Mouse (Mus musculus): ENCODE measurements around the gene Dnajc19. TPM values are rescaled to one million over a fixed set of nuclear protein-coding genes. Genes with fewer than 3 reads are reported as not detected.

Gene Dnajc19
- polyA plus RNA-seq, 1 experiment: 216 TPM

DNA sequence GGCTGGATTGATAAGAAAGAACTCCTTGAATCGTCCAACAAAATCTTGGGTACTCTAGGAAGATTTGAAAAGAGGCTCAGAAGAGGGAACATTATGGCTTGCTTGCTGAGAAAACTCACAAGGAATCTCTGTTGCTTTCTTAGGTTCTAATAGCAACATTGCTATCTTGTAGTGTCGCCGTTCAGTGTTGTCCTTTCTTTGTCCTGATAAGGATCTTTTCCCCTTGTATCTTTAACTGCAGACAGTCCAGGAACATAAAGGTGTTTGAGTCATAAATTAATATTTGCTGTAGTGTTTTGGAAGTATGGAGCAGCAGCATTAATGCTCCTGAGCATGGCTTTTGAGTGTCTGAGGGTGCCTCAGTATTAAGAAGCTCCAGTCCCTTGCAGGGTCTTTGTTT, 50.5 kb downstream of the Dnajc19 start:
- WGBS: 72% methylated on average over 3 of the region's 3 CpGs
- no peak overlapping the region for H3K4me3 ChIP-seq (ENCODE audit: insufficient read depth, low read depth, low read length)
- no peaks in the 10 kb centered on the region; the same call in 1 of the 2 replicates for H3K36me3 ChIP-seq (ENCODE audit: control insufficient read depth, insufficient read depth, low read length)
- no peak for DNase-seq
- no peaks in the 10 kb centered on the region for H3K27me3 ChIP-seq (replicated peaks; ENCODE audit: control insufficient read depth, insufficient read depth, low read length)
- TF ChIP-seq POLR2A (IDR thresholded peaks at IDR 0.05; ENCODE audit: low read depth, low read length): no peak
- no peak for TF ChIP-seq CTCF (conservative IDR thresholded peaks at IDR 0.05; ENCODE audit: insufficient read depth, insufficient read length, low read depth, low read length)
- H3K4me1 ChIP-seq (ENCODE audit: control insufficient read depth, insufficient read depth, low read length): peaks cover 11% of the 10 kb centered on the region
- H3K27ac ChIP-seq (ENCODE audit: insufficient read depth, low read depth, low read length): no peak overlapping the region

DNA sequence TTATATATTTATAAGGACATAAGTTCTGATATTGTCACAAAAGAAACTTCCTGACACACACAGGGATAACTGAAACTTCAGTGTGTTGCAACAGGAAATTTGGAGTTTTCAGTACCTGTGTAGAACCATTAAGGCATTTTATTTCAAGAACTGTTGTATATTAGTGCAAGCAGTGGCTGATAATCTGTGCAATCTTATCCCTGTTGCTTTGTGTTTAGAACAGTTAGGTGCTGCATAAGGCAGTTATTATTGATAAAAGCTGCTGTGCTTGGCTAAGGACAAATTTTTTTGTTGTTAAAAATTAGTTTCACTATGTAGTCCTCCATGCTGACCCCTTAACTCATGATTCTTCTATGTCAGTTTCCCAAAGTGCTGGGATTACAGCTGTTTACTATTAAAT, 52.2 kb downstream of the Dnajc19 start:
- Histone ChIP-seq H3K27ac (ENCODE audit: insufficient read depth, low read depth, low read length) (no peak overlapping the region), H3K27me3 (replicated peaks; ENCODE audit: control insufficient read depth, insufficient read depth, low read length) (no peaks in the 10 kb centered on the region), H3K4me1 (ENCODE audit: control insufficient read depth, insufficient read depth, low read length) (peaks cover 6% of the 10 kb centered on the region; the same call in 1 of the 2 replicates), H3K36me3 (ENCODE audit: control insufficient read depth, insufficient read depth, low read length) (no peaks in the 10 kb centered on the region; the same call in 1 of the 2 replicates), H3K4me3 (ENCODE audit: insufficient read depth, low read depth, low read length) (no peak overlapping the region)
- DNase-seq: no peak
- TF ChIP-seq CTCF (conservative IDR thresholded peaks at IDR 0.05; ENCODE audit: insufficient read depth, insufficient read length, low read depth, low read length): no peak

DNA sequence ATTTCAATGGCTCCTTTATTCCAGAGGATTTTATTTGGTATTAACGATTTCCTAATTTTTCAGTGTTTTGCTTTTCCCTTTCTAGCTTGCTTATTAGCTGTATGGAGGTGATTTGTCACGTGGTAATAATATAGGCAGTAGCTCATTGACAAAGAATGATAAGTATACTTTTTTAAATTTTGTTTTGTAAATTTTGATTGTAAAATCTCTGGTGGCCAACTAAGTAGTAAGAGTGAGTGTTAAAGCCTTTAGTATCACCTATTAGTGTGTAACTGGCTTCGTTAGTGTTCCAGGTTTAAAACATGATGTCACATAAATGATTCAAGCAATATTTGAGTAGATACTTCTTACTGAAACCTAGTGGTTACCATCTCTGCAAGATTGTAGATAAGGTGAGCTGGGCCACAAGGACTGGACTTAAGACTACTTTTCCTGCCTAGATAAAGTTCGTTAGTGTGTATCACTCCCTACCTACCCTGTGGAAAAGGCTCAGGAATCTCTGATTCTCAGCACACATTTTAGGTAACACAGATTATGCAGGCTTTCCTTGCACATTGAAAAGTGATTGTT, 59.8 kb downstream of the Dnajc19 start:
- WGBS: 55% methylated on average over 4 of the region's 4 CpGs
- H3K27me3 ChIP-seq (replicated peaks; ENCODE audit: control insufficient read depth, insufficient read depth, low read length): no peaks in the 10 kb centered on the region
- DNase-seq: no peak
- H3K27ac ChIP-seq (ENCODE audit: insufficient read depth, low read depth, low read length): no peak overlapping the region
- no peaks in the 10 kb centered on the region for H3K36me3 ChIP-seq (ENCODE audit: control insufficient read depth, insufficient read depth, low read length)
- TF ChIP-seq POLR2A (IDR thresholded peaks at IDR 0.05; ENCODE audit: low read depth, low read length): no peak
- TF ChIP-seq CTCF (conservative IDR thresholded peaks at IDR 0.05; ENCODE audit: insufficient read depth, insufficient read length, low read depth, low read length): no peak
- H3K4me1 ChIP-seq (ENCODE audit: control insufficient read depth, insufficient read depth, low read length): peaks cover 6% of the 10 kb centered on the region; the same call in 1 of the 2 replicates
- no peak overlapping the region for H3K4me3 ChIP-seq (ENCODE audit: insufficient read depth, low read depth, low read length)

DNA sequence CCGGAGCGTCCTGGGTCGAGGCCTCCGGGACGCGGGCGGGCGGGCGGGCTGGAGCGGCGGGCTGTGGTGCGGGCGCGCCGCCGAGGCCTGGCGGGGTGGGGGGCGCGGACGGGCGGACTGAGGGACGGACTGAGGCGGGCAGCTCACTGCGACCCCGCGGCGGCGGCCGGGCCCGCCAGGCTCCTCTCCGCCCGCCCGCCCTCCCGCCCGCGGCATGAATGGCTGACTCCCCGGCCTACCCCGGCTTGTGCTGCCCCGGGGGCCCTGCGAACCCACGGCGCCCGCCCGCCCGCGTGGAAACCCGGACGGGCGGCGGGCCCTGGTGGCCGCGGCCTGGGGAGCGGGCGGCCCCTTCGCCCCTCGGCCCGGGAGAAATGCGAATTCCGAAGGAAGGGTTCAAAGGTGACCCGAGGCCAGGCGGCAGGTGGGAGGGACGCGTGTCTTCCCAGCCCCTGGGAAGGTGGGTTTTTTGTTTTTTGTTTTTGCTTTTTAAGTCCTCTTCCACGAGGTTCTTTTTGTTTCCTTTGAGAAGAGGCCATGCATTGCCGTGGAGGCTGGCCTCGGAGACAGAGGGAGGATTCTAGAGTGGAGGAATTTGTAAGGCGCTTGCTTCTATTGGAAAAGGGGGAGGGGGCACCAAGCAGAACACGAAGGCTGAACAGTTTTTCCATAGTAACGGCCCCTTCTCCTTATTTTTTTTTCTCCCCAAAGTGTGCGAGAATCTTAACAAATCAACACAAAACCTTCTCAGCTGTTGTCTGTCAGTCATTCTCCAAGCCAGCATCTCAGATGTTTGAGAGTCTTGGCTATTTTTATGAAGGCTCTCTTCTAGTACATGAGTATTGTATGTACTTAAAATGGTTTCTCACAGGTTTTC, 60.5 kb downstream of the Dnajc19 start:
- peak; percentile 40 for DNase-seq
- no peaks in the 10 kb centered on the region for H3K36me3 ChIP-seq (ENCODE audit: control insufficient read depth, insufficient read depth, low read length)
- no peaks in the 10 kb centered on the region for H3K27me3 ChIP-seq (replicated peaks; ENCODE audit: control insufficient read depth, insufficient read depth, low read length)
- peak overlapping the region; percentile 91 for H3K4me3 ChIP-seq (ENCODE audit: insufficient read depth, low read depth, low read length)
- no peak for TF ChIP-seq POLR2A (IDR thresholded peaks at IDR 0.05; ENCODE audit: low read depth, low read length)
- no peak for TF ChIP-seq CTCF (conservative IDR thresholded peaks at IDR 0.05; ENCODE audit: insufficient read depth, insufficient read length, low read depth, low read length)
- peaks cover 6% of the 10 kb centered on the region; the same call in 1 of the 2 replicates for H3K4me1 ChIP-seq (ENCODE audit: control insufficient read depth, insufficient read depth, low read length)
- 0 out of 2 replicates have a peak overlapping the region, but pooled peaks have one; percentile 50 for H3K27ac ChIP-seq (ENCODE audit: insufficient read depth, low read depth, low read length)
- under 1% methylated on average over 64 of the region's 70 CpGs for WGBS

DNA sequence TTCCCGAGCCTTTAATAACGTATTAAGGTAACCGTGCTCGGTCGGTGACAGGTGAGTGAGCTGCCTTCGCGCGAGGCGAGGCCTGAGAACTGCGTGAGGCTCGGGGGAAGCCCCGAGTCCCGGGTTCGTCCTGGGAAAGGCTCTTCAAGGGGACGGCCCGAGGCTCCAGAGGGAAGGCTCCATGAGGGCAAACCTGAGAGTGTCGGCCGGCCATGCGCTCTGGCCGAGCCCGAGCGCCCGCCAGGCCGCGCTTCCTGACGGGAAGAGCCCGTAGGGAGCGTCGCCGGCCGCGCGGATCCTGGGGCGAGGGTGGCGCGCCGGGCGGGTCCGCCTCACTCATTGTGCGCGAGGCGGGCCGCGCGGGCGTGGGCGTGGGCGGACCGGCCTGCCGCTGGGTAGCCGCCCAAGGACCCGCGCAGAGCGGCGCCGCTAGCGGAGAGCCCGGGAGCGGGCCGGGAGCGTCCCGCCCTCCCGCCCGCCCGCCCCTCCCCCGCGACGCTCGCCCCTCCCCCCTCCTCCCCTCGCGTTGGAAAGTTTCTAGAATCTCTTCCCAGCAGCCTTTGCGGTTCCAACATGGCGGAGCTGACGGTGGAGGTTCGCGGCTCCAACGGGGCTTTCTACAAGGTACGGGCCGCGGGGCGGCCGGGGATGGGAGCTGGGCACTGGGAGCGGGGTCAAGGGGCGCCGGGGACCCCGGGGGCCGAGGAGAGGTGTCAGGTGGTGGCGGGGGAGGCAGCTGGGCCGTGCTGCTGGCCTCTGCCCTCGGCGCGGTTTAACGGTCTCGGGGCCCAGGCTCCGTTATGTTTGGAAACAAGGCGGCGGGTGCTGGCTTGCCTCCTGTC, 61.4 kb downstream of the Dnajc19 start, which contains the start of gene Fxr1:
Gene Fxr1, plus strand, starts transcription at position 404 of the 842 bp plus-strand sequence.
- H3K4me1 ChIP-seq (ENCODE audit: control insufficient read depth, insufficient read depth, low read length): peaks cover 3% of the 10 kb centered on the region; the same call in 1 of the 2 replicates
- no peaks in the 10 kb centered on the region for H3K27me3 ChIP-seq (replicated peaks; ENCODE audit: control insufficient read depth, insufficient read depth, low read length)
- no peaks in the 10 kb centered on the region for H3K36me3 ChIP-seq (ENCODE audit: control insufficient read depth, insufficient read depth, low read length)
- peak; percentile 94 for DNase-seq
- TF ChIP-seq POLR2A (IDR thresholded peaks at IDR 0.05; ENCODE audit: low read depth, low read length) (peak; percentile 61), CTCF (conservative IDR thresholded peaks at IDR 0.05; ENCODE audit: insufficient read depth, insufficient read length, low read depth, low read length) (no peak)
- 2% methylated on average over 96 of the region's 97 CpGs for whole genome bisulfite sequencing
- peak within 1 kb of the TSS; percentile 55 for H3K27ac ChIP-seq (ENCODE audit: insufficient read depth, low read depth, low read length)
- H3K4me3 ChIP-seq (ENCODE audit: insufficient read depth, low read depth, low read length): peak within 1 kb of the TSS; percentile 91

DNA sequence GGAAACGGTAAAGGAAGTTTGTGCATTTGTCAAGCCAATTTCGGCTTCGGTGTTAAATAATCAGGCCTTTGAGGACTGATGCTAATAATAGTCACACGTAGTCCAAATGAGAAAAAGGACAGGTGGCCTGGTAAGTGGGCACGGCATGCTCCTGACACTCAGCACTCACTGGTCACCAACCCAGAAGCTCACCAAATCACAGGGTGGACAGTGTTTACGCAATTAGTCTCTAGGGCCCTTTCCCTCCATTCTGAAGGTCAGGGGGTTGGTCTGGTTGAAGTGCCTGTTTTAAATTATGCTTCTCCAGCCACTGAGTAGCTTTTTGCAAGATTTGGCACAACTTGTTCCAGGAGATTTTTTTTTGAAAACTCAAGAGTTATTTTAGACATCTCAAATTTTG, 72.9 kb downstream of the Dnajc19 start:
- 76% methylated on average over 6 of the region's 6 CpGs for WGBS
- Histone ChIP-seq H3K27me3 (replicated peaks; ENCODE audit: control insufficient read depth, insufficient read depth, low read length) (no peaks in the 10 kb centered on the region), H3K4me3 (ENCODE audit: insufficient read depth, low read depth, low read length) (no peak overlapping the region), H3K36me3 (ENCODE audit: control insufficient read depth, insufficient read depth, low read length) (no peaks in the 10 kb centered on the region), H3K27ac (ENCODE audit: insufficient read depth, low read depth, low read length) (no peak overlapping the region), H3K4me1 (ENCODE audit: control insufficient read depth, insufficient read depth, low read length) (no peaks in the 10 kb centered on the region)
- no peak for TF ChIP-seq CTCF (conservative IDR thresholded peaks at IDR 0.05; ENCODE audit: insufficient read depth, insufficient read length, low read depth, low read length)
- no peak for TF ChIP-seq POLR2A (IDR thresholded peaks at IDR 0.05; ENCODE audit: low read depth, low read length)
- no peak for DNase-seq
